Mouse (Mus musculus): ENCODE data around the gene Ccr9. TPM values are rescaled to one million over a fixed set of nuclear protein-coding genes. Genes with fewer than 3 reads are reported as not detected.

Ccr9 gene
- 0.48 TPM for polyA plus RNA-seq (2014; fragmentation: Illumina TruSeq; extraction: RNeasy Lipid Tissue Mini Kit (QIAGEN cat#74804); ENCODE audit: low read depth, low replicate concordance)

GRCm38 (mm10) chr9:123678327-123679105 lies at the start of gene Ccr9, which contains the start of gene Slc6a20a:
Ccr9 (plus strand) TSS chr9:123678439.
Slc6a20a (minus strand) TSS chr9:123678885.

DNA sequence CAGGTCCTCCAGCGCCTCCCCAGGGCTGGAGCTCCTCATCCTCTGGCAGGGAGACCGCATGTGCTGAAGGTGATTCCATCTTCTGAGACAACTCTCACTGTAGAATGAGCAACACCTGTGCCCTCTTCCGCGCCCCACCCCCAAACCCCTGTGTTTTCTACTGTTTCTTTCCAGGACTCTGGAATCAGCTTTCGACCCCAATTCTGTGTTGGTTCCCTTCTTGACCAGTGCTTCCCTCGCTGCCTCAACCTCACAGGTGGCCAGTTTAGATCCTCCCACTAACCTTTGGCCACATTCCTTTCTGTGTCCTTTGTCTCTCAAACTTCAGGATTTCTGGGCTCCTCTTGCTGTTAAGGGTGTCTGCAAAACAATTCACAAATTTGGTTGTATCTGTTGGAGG lies 46.0 kb upstream of the Ccr9 start, which contains the start of gene Slc6a20b:
TSS of gene Slc6a20b (minus strand) at position 285 of the 400 bp plus-strand sequence.

DNA sequence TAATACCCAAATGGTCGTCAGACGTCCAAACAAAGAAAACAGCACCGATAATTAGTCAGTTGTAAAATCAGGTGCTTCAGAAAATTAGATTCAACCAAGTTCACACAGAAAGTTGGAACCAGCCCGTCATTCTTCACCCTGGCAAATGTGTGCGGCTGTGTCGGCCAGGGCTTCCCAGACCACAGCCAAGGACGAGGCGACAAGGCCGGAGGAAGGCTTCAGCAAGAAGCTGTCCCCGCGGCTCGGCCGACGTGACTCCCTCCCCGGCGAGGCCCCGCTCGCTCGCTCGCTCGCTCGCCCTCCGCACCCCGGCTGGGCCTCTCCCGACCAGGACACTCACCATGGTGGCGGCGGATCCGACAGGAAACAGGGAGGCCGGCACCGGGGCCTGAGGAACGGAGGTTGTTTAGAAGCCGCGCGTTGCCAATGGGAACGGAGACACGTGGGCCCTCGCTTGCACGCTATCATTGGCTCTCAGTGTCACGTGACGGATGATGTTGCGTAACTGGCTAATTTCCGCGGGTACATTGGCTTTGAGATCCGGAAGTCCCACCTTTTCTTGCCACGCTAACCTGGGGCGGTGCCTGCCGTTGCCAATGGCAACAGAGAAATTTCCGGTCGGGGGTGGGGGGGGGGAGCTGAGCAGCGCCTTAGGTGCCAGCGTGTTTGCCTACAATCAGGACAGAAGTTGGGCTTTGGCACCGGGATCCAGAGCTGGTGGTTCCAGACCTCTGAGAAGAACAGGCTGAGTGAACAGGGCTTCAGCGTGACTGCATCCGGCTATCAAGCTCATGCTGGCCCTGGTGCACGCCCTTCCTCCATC lies 39.2 kb downstream of the Ccr9 start, which contains the start of gene Lztfl1:
TSS of gene Lztfl1 (minus strand) at position 512 of the 823 bp plus-strand sequence.

GRCm38 (mm10) chr9:123806267-123806666 lies 128.0 kb downstream of the Ccr9 start, which contains the start of gene Cxcr6:
Cxcr6 (plus strand) TSS chr9:123806475.

Other genes starting within 250 kb of the Ccr9 start
- gene Limd1, start 199.7 kb upstream of the Ccr9 start, polyA plus RNA-seq (2014; fragmentation: Illumina TruSeq; extraction: RNeasy Lipid Tissue Mini Kit (QIAGEN cat#74804); ENCODE audit: low read depth, low replicate concordance), result 8.8 TPM
- gene Sacm1l, start 148.7 kb upstream of the Ccr9 start, polyA plus RNA-seq (2014; fragmentation: Illumina TruSeq; extraction: RNeasy Lipid Tissue Mini Kit (QIAGEN cat#74804); ENCODE audit: low read depth, low replicate concordance), result 121 TPM
- gene Slc6a20b, start 45.9 kb upstream of the Ccr9 start, polyA plus RNA-seq (2014; fragmentation: Illumina TruSeq; extraction: RNeasy Lipid Tissue Mini Kit (QIAGEN cat#74804); ENCODE audit: low read depth, low replicate concordance), result not detected
- gene Slc6a20a, start 446 bp downstream of the Ccr9 start, polyA plus RNA-seq (2014; fragmentation: Illumina TruSeq; extraction: RNeasy Lipid Tissue Mini Kit (QIAGEN cat#74804); ENCODE audit: low read depth, low replicate concordance), result 0.16 TPM
- 33.2 TPM for gene Lztfl1, start 39.3 kb downstream of the Ccr9 start, polyA plus RNA-seq (2014; fragmentation: Illumina TruSeq; extraction: RNeasy Lipid Tissue Mini Kit (QIAGEN cat#74804); ENCODE audit: low read depth, low replicate concordance)
- 2.1 TPM for gene Cxcr6, start 128.0 kb downstream of the Ccr9 start, polyA plus RNA-seq (2014; fragmentation: Illumina TruSeq; extraction: RNeasy Lipid Tissue Mini Kit (QIAGEN cat#74804); ENCODE audit: low read depth, low replicate concordance)
- 17.6 TPM for gene Fyco1, start 173.5 kb downstream of the Ccr9 start, polyA plus RNA-seq (2014; fragmentation: Illumina TruSeq; extraction: RNeasy Lipid Tissue Mini Kit (QIAGEN cat#74804); ENCODE audit: low read depth, low replicate concordance)
- 0.48 TPM for gene Xcr1, start 183.6 kb downstream of the Ccr9 start, polyA plus RNA-seq (2014; fragmentation: Illumina TruSeq; extraction: RNeasy Lipid Tissue Mini Kit (QIAGEN cat#74804); ENCODE audit: low read depth, low replicate concordance)

All from liver, adult 10 weeks (tissue).